Mouse (Mus musculus) ES-E14 (cell line): ENCODE data around the gene Atxn1. TPM values are rescaled to one million over a fixed set of nuclear protein-coding genes. Genes with fewer than 3 reads are reported as not detected.

Experiments used
- DNase-seq: peaks from one replicate; pipeline ENCODE4 v3.0.0-alpha.2; 2013; ENCODE audit warnings: low read depth, low spot score
- H3K27ac ChIP-seq: 2 replicates; pipeline ENCODE4 v1.5.1; 2012; ENCODE audit warnings: low read depth, mild to moderate bottlenecking, low read length, moderate library complexity, mixed read lengths; ENCODE audit not compliant: poor library complexity, insufficient read depth, severe bottlenecking
- H3K36me3 ChIP-seq: 2 replicates; pipeline ENCODE4 v1.6.1; 2012; ENCODE audit warnings: mild to moderate bottlenecking, low read length, moderate library complexity, mixed read lengths; ENCODE audit not compliant: control insufficient read depth, poor library complexity, insufficient read depth, severe bottlenecking
- H3K4me1 ChIP-seq, 2 experiments: fragments of 150-350 bp in 1 of 2; sonication (generic) in 1 of 2; 2 replicates each; pipeline ENCODE4 v1.6.1; 2012; ENCODE audit warnings: low read length in 2 of 2, mild to moderate bottlenecking in 1 of 2, mixed read lengths in 1 of 2; ENCODE audit not compliant: control insufficient read depth in 2 of 2, insufficient read depth in 2 of 2, poor library complexity in 1 of 2
- H3K4me3 ChIP-seq, 2 experiments: fragments of 150-350 bp in 1 of 2; sonication (generic) in 1 of 2; 2 replicates each; pipeline ENCODE4 v1.5.1; 2012; ENCODE audit warnings: low read length in 2 of 2, low read depth in 1 of 2, mild to moderate bottlenecking in 1 of 2, mixed read lengths in 1 of 2; ENCODE audit not compliant: insufficient read depth in 1 of 2, poor library complexity in 1 of 2, severe bottlenecking in 1 of 2
- H3K9ac ChIP-seq: 2 replicates; pipeline ENCODE4 v1.6.1; 2012; ENCODE audit warnings: low read depth, mild to moderate bottlenecking, low read length, mixed read lengths; ENCODE audit not compliant: poor library complexity, insufficient read depth, severe bottlenecking
- H3K9me3 ChIP-seq: fragments of 150-350 bp; sonication (generic); 2 replicates; pipeline ENCODE4 v1.6.1; 2012; ENCODE audit warnings: low read depth, mild to moderate bottlenecking, low read length; ENCODE audit not compliant: control insufficient read depth, insufficient read depth
- CHD2 ChIP-seq: IDR thresholded peaks from 2 replicates; pipeline ENCODE4 v1.6.1; 2014; ENCODE audit warnings: mild to moderate bottlenecking, low read depth, low read length, inconsistent platforms
- HCFC1 ChIP-seq: IDR thresholded peaks from 2 replicates; pipeline ENCODE4 v1.6.1; 2012; ENCODE audit warnings: low read length, inconsistent platforms, borderline replicate concordance; ENCODE audit not compliant: insufficient read depth
- MAFK ChIP-seq: IDR thresholded peaks from 2 replicates; pipeline ENCODE4 v1.6.1; 2014; ENCODE audit warnings: mild to moderate bottlenecking, low read depth, low read length, inconsistent platforms; ENCODE audit not compliant: insufficient read depth
- ZC3H11A ChIP-seq: IDR thresholded peaks from 2 replicates; pipeline ENCODE4 v1.6.1; 2012; ENCODE audit warnings: low read depth, mild to moderate bottlenecking, inconsistent platforms, low read length, borderline replicate concordance
- ZNF384 ChIP-seq: IDR thresholded peaks from 2 replicates; pipeline ENCODE4 v1.6.1; 2012; ENCODE audit warnings: low read depth, low read length, inconsistent platforms
- in situ Hi-C, 2 experiments: fragments of 600-800 bp; cut with MboI; formaldehyde crosslinking; loops; one replicate each; pipeline ENCODE4 v1.15.1; 2025; ENCODE audit warnings: low sequenced_read_pairs in 2 of 2, inconsistent platforms in 1 of 2; ENCODE audit not compliant: unreplicated experiment in 2 of 2
- total RNA-seq: library from RNA; depleted of rRNA; stranded (reverse); fragments of 300-350 nt; gene quantifications from 2 replicates; pipeline ENCODE4 v1.2.3, GENCODE M21; 2012

Atxn1 gene
- total RNA-seq, 1 experiment, result 7.8 TPM

GRCm38 (mm10) chr13:45900776-45901175, 64.0 kb downstream of the Atxn1 start:
- Histone ChIP-seq H3K4me3 (no peak overlapping the region), H3K4me1 (no peaks in the 10 kb centered on the region), H3K9me3 (no peaks in the 10 kb centered on the region), H3K9ac (no peak overlapping the region), H3K36me3 (no peaks in the 10 kb centered on the region), H3K27ac (no peak overlapping the region)
- in situ Hi-C loops, result no loop called here
- TF ChIP-seq MAFK, result no peak
- TF ChIP-seq ZC3H11A, result no peak
- TF ChIP-seq ZNF384, result no peak
- DNase-seq, result no peak

DNA sequence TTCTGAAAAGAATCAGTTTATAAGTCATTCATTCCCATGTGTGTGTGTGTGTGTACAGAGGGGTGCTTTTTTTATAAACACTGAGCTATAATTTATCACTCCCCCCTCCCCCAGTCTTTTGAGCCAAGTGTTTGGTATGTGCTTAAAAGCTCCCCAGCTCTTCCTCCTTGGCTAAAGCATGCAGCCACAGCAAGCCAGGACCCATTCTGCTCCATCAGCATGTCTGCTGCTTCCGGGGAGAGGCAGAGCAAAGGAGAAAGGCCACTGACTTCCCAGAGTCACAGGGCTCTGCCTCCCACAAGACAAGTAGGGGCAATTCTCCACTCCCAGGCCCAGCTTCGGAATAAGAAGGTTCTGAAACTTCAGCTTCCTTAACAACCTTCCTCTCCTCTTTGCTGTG, 67.2 kb downstream of the Atxn1 start:
- Histone ChIP-seq H3K9ac (no peak overlapping the region), H3K27ac (no peak overlapping the region), H3K4me3 (no peak overlapping the region), H3K9me3 (no peaks in the 10 kb centered on the region), H3K4me1 (no peaks in the 10 kb centered on the region), H3K36me3 (no peaks in the 10 kb centered on the region)
- TF ChIP-seq ZC3H11A, result no peak
- TF ChIP-seq CHD2, result no peak
- no peak for TF ChIP-seq HCFC1
- TF ChIP-seq ZNF384, result no peak
- TF ChIP-seq MAFK, result no peak
- in situ Hi-C loops, result no loop called here
- DNase-seq, result no peak

- Histone ChIP-seq H3K4me1 (no peaks in the 10 kb centered on the region), H3K27ac (no peak overlapping the region), H3K4me3 (no peak overlapping the region), H3K9ac (no peak overlapping the region), H3K9me3 (no peaks in the 10 kb centered on the region), H3K36me3 (no peaks in the 10 kb centered on the region)
- TF ChIP-seq HCFC1 (no peak), ZNF384 (no peak), ZC3H11A (no peak), CHD2 (no peak), MAFK (no peak)
- in situ Hi-C loops, result no loop called here
- DNase-seq, result no peak
These were observed 70.0 kb downstream of the Atxn1 start for GRCm38 (mm10) chr13:45894760-45895159.

- no peaks in the 10 kb centered on the region for H3K9me3 ChIP-seq
- H3K36me3 ChIP-seq, result no peaks in the 10 kb centered on the region
- in situ Hi-C loops, result no loop called here
- H3K9ac ChIP-seq, result no peak overlapping the region
- no peaks in the 10 kb centered on the region for H3K4me1 ChIP-seq
- DNase-seq, result no peak
- TF ChIP-seq HCFC1 (no peak), ZC3H11A (no peak), MAFK (no peak), CHD2 (no peak), ZNF384 (no peak)
- H3K4me3 ChIP-seq, result no peak overlapping the region
- H3K27ac ChIP-seq, result no peak overlapping the region
These were observed 70.6 kb downstream of the Atxn1 start for GRCm38 (mm10) chr13:45894234-45894633.

GRCm38 (mm10) chr13:45891073-45891472, 73.7 kb downstream of the Atxn1 start:
- Histone ChIP-seq H3K36me3 (no peaks in the 10 kb centered on the region), H3K9me3 (no peaks in the 10 kb centered on the region), H3K27ac (no peak overlapping the region), H3K9ac (no peak overlapping the region), H3K4me1 (no peaks in the 10 kb centered on the region), H3K4me3 (no peak overlapping the region)
- TF ChIP-seq CHD2, result no peak
- in situ Hi-C loops, result no loop called here
- no peak for DNase-seq
